Mouse (Mus musculus) forebrain, embryonic 13.5 days (tissue): ENCODE measurements around the gene Ncan. TPM values are rescaled to one million over a fixed set of nuclear protein-coding genes. Genes with fewer than 3 reads are reported as not detected.
A peak's percentile ranks its signal among the peaks of the same experiment; 100 is the strongest.
"Not testable (repeated sequence)": the region's sequence is repeated elsewhere in the genome, so short reads cannot be mapped to it uniquely, and the experiment has no call there.

ENCODE experiments used
- ATAC-seq: fragments of 200-750 bp; cut with Nextera tagmentation; 2 replicates; pipeline ENCODE4 v1.8.0; 2017
- H3K27ac ChIP-seq: fragments of 300-500 bp; sonication (generic); 2 replicates; pipeline ENCODE4 v1.5.1; 2015; ENCODE audit warnings: inconsistent platforms, mild to moderate bottlenecking, moderate library complexity
- H3K27me3 ChIP-seq: fragments of 300-500 bp; sonication (generic); 2 replicates; pipeline ENCODE4 v1.6.1; 2015; ENCODE audit warnings: mild to moderate bottlenecking, inconsistent platforms
- H3K36me3 ChIP-seq: fragments of 300-500 bp; sonication (generic); 2 replicates; pipeline ENCODE4 v1.6.1; 2015; ENCODE audit warnings: mild to moderate bottlenecking, inconsistent platforms; ENCODE audit not compliant: poor library complexity, severe bottlenecking
- H3K4me1 ChIP-seq: fragments of 300-500 bp; sonication (generic); 2 replicates; pipeline ENCODE4 v1.6.1; 2015; ENCODE audit warnings: inconsistent platforms
- H3K4me2 ChIP-seq: fragments of 300-500 bp; sonication (generic); 2 replicates; pipeline ENCODE4 v1.6.1; 2015; ENCODE audit warnings: inconsistent platforms, mild to moderate bottlenecking, moderate library complexity
- H3K4me3 ChIP-seq: fragments of 300-500 bp; sonication (generic); 2 replicates; pipeline ENCODE4 v1.5.1; 2015; ENCODE audit warnings: mild to moderate bottlenecking, inconsistent platforms
- H3K9ac ChIP-seq: fragments of 300-500 bp; sonication (generic); 2 replicates; pipeline ENCODE4 v1.6.1; 2015; ENCODE audit warnings: mild to moderate bottlenecking, inconsistent platforms
- H3K9me3 ChIP-seq: fragments of 300-500 bp; sonication (generic); replicated peaks from 2 replicates; pipeline ENCODE4 v1.6.1; 2016; ENCODE audit warnings: inconsistent platforms
- WGBS: fragments of 180-500 bp; shearing (Covaris S2); methylation state at CpG from one replicate; pipeline ENCODE4 v1.1.7; 2015; 5-methylcytosine and 5-hydroxymethylcytosine counted together
- microRNA-seq: library from miRNA; unstranded; fragments of <30 nt; microRNA quantifications from one replicate; pipeline ENCODE4, GENCODE M21; 2016
- polyA plus RNA-seq: library from polyadenylated mRNA; unstranded; fragments of >200 nt; fragmentation: Nextera tagmentation; extraction: Ambion mirVana; gene quantifications from 2 replicates; pipeline ENCODE4 v1.2.1, GENCODE M21; 2015

Gene Ncan
- polyA plus RNA-seq, 1 experiment from 2014 or later, result 102 TPM

- Histone ChIP-seq H3K27ac (no peak within 1 kb of the TSS), H3K9ac (no peak within 1 kb of the TSS), H3K4me3 (no peak within 1 kb of the TSS), H3K4me2 (peak within 1 kb of the TSS; percentile 25; the same call in 1 of the 2 replicates), H3K36me3 (peaks cover 49% of the 10 kb centered on the region), H3K9me3 (no peaks in the 10 kb centered on the region), H3K4me1 (no peaks in the 10 kb centered on the region), H3K27me3 (no peaks in the 10 kb centered on the region)
- 11% methylated on average over 21 of the region's 27 CpGs for WGBS
- peak; percentile 53; the same call in 1 of the 2 replicates for ATAC-seq
These were observed 48.1 kb downstream of the Ncan start, which contains the start of gene Tm6sf2 for GRCm38 (mm10) chr8:70072441-70073069. Gene Tm6sf2, plus strand, starts transcription at chr8:70072924.

- Histone ChIP-seq H3K4me2 (no peak overlapping the region), H3K4me3 (no peak overlapping the region), H3K9ac (no peak overlapping the region), H3K36me3 (peaks cover 54% of the 10 kb centered on the region), H3K4me1 (no peaks in the 10 kb centered on the region), H3K9me3 (no peaks in the 10 kb centered on the region), H3K27ac (no peak overlapping the region), H3K27me3 (no peaks in the 10 kb centered on the region)
- ATAC-seq, result no peak
- 94% methylated on average over 2 of the region's 2 CpGs for WGBS
These were observed 48.7 kb downstream of the Ncan start for GRCm38 (mm10) chr8:70071836-70072440.

- no peak for ATAC-seq
- 74% methylated on average over 1 of the region's 1 CpGs for WGBS
- no peak overlapping the region for H3K27ac ChIP-seq
- H3K4me2 ChIP-seq, result no peak overlapping the region
- peaks cover 97% of the 10 kb centered on the region for H3K36me3 ChIP-seq
- no peak overlapping the region for H3K4me3 ChIP-seq
- H3K9me3 ChIP-seq, result no peaks in the 10 kb centered on the region
- H3K27me3 ChIP-seq, result no peaks in the 10 kb centered on the region
- no peak overlapping the region for H3K9ac ChIP-seq
- no peaks in the 10 kb centered on the region for H3K4me1 ChIP-seq
These were observed 63.0 kb downstream of the Ncan start for GRCm38 (mm10) chr8:70057721-70058120.

GRCm38 (mm10) chr8:70050434-70050833, 70.2 kb downstream of the Ncan start:
- H3K9ac ChIP-seq, H3K27ac ChIP-seq, H3K4me2 ChIP-seq, H3K27me3 ChIP-seq, ATAC-seq, H3K4me1 ChIP-seq, H3K9me3 ChIP-seq, H3K4me3 ChIP-seq: not testable (repeated sequence)
- H3K36me3 ChIP-seq, result peaks cover 68% of the 10 kb centered on the region
- WGBS, result 91% methylated on average over 5 of the region's 5 CpGs

GRCm38 (mm10) chr8:70049662-70050061, 71.0 kb downstream of the Ncan start:
- Histone ChIP-seq H3K4me1 (no peaks in the 10 kb centered on the region), H3K27me3 (no peaks in the 10 kb centered on the region), H3K9me3 (no peaks in the 10 kb centered on the region), H3K9ac (no peak overlapping the region), H3K36me3 (peaks cover 60% of the 10 kb centered on the region), H3K4me3 (no peak overlapping the region), H3K27ac (no peak overlapping the region), H3K4me2 (no peak overlapping the region)
- ATAC-seq, result no peak

GRCm38 (mm10) chr8:70043996-70044395, 76.7 kb downstream of the Ncan start:
- WGBS, result 91% methylated on average over 5 of the region's 5 CpGs
- no peak overlapping the region for H3K27ac ChIP-seq
- H3K4me3 ChIP-seq, result peak overlapping the region; percentile 90
- no peak for ATAC-seq
- H3K4me2 ChIP-seq, result peak overlapping the region; percentile 86
- peaks cover 39% of the 10 kb centered on the region for H3K4me1 ChIP-seq
- no peaks in the 10 kb centered on the region for H3K27me3 ChIP-seq
- peak overlapping the region; percentile 94; the same call in 1 of the 2 replicates for H3K9ac ChIP-seq
- H3K36me3 ChIP-seq, result peaks cover 6% of the 10 kb centered on the region; the same call in 1 of the 2 replicates
- H3K9me3 ChIP-seq, result no peaks in the 10 kb centered on the region

Small RNA genes lying within 50 kb of the gene (microRNA-seq; reads per million reads assigned to microRNA genes)
- not detected for gene Mir7066

Other genes with a start within 250 kb of the Ncan start
- 1.1 and 1.3 TPM in 2 replicates for gene Cilp2, start 233.2 kb downstream of the Ncan start, polyA plus RNA-seq
- gene Tssk6, start 218.7 kb downstream of the Ncan start, polyA plus RNA-seq, result 2.5 and 3.4 TPM in 2 replicates
- 172 and 183 TPM in 2 replicates for gene Ndufa13, start 218.3 kb downstream of the Ncan start, polyA plus RNA-seq
- gene Yjefn3, start 218.2 kb downstream of the Ncan start, polyA plus RNA-seq, result 7.2 and 7.9 TPM in 2 replicates
- gene Gatad2a, start 124.5 kb downstream of the Ncan start, polyA plus RNA-seq, result 29.5 and 31.7 TPM in 2 replicates
- 73.0 and 78.5 TPM in 2 replicates for gene Mau2, start 78.1 kb downstream of the Ncan start, polyA plus RNA-seq
- gene Sugp1, start 78.1 kb downstream of the Ncan start, polyA plus RNA-seq, result 56.2 and 63.1 TPM in 2 replicates
- gene Tm6sf2, start 47.9 kb downstream of the Ncan start, polyA plus RNA-seq, result 1.1 and 1.3 TPM in 2 replicates
- 0.14 and 0.16 TPM in 2 replicates for gene Hapln4, start 37.4 kb downstream of the Ncan start, polyA plus RNA-seq
- 33.4 and 37.4 TPM in 2 replicates for gene Nr2c2ap, start 10.5 kb upstream of the Ncan start, polyA plus RNA-seq
- 12.2 and 14.2 TPM in 2 replicates for gene Rfxank, start 18.3 kb upstream of the Ncan start, polyA plus RNA-seq
- 47.4 and 48.0 TPM in 2 replicates for gene Borcs8, start 18.6 kb upstream of the Ncan start, polyA plus RNA-seq
- 0.23 and 0.45 TPM in 2 replicates for gene Mef2b, start 18.8 kb upstream of the Ncan start, polyA plus RNA-seq
- gene Tmem161a, start 51.5 kb upstream of the Ncan start, polyA plus RNA-seq, result 50.2 and 59.5 TPM in 2 replicates
- 2.0 and 3.0 TPM in 2 replicates for gene Slc25a42, start 91.4 kb upstream of the Ncan start, polyA plus RNA-seq
- 75.9 and 76.7 TPM in 2 replicates for gene Sugp2, start 113.4 kb upstream of the Ncan start, polyA plus RNA-seq
- 52.8 and 60.1 TPM in 2 replicates for gene Armc6, start 113.6 kb upstream of the Ncan start, polyA plus RNA-seq
- 65.0 and 66.0 TPM in 2 replicates for gene Homer3, start 162.0 kb upstream of the Ncan start, polyA plus RNA-seq
- 52.4 and 53.7 TPM in 2 replicates for gene Ddx49, start 181.6 kb upstream of the Ncan start, polyA plus RNA-seq
- 268 and 274 TPM in 2 replicates for gene Cope, start 181.6 kb upstream of the Ncan start, polyA plus RNA-seq
- 18.2 and 20.1 TPM in 2 replicates for gene Cers1, start 194.9 kb upstream of the Ncan start, polyA plus RNA-seq
- gene Gdf1, start 208.9 kb upstream of the Ncan start, polyA plus RNA-seq, result 0.89 and 2.5 TPM in 2 replicates
- 14.2 and 16.3 TPM in 2 replicates for gene Upf1, start 232.4 kb upstream of the Ncan start, polyA plus RNA-seq